Mouse (Mus musculus) stomach, embryonic 15.5 days (tissue): ENCODE results near the gene Nup107. TPM values are rescaled to one million over a fixed set of nuclear protein-coding genes. Genes with fewer than 3 reads are reported as not detected.
"Not testable (repeated sequence)": the region's sequence is repeated elsewhere in the genome, so short reads cannot be mapped to it uniquely, and the experiment has no call there.

ENCODE experiments used
- ATAC-seq: fragments of 200-750 bp; cut with Nextera tagmentation; 2 replicates; pipeline ENCODE4 v1.8.0; 2017; ENCODE audit warnings: low read depth, moderate number of reproducible peaks, moderate TSS enrichment; ENCODE audit not compliant: insufficient read depth, low FRiP score
- H3K27ac ChIP-seq: fragments of 300-500 bp; sonication (generic); 2 replicates; pipeline ENCODE4 v1.5.1; 2015; ENCODE audit warnings: mild to moderate bottlenecking, inconsistent platforms
- H3K27me3 ChIP-seq: fragments of 300-500 bp; sonication (generic); replicated peaks from 2 replicates; pipeline ENCODE4 v1.6.1; 2015; ENCODE audit warnings: inconsistent platforms
- H3K36me3 ChIP-seq: fragments of 300-500 bp; sonication (generic); 2 replicates; pipeline ENCODE4 v1.6.1; 2015; ENCODE audit warnings: inconsistent platforms
- H3K4me1 ChIP-seq: fragments of 300-500 bp; sonication (generic); 2 replicates; pipeline ENCODE4 v1.6.1; 2015; ENCODE audit warnings: inconsistent platforms
- H3K4me2 ChIP-seq: fragments of 300-500 bp; sonication (generic); 2 replicates; pipeline ENCODE4 v1.6.1; 2015; ENCODE audit warnings: mild to moderate bottlenecking, inconsistent platforms
- H3K4me3 ChIP-seq: fragments of 300-500 bp; sonication (generic); replicated peaks from 2 replicates; pipeline ENCODE4 v1.5.1; 2015; ENCODE audit warnings: inconsistent platforms
- H3K9ac ChIP-seq: fragments of 300-500 bp; sonication (generic); 2 replicates; pipeline ENCODE4 v1.6.1; 2015; ENCODE audit warnings: inconsistent platforms
- H3K9me3 ChIP-seq: fragments of 300-500 bp; sonication (generic); 2 replicates; pipeline ENCODE4 v1.6.1; 2016; ENCODE audit warnings: inconsistent platforms
- WGBS: fragments of 180-500 bp; shearing (Covaris S2); methylation state at CpG from one replicate; pipeline ENCODE4 v1.1.7; 2015; 5-methylcytosine and 5-hydroxymethylcytosine counted together
- polyA plus RNA-seq: library from polyadenylated mRNA; unstranded; fragments of >200 nt; fragmentation: Nextera tagmentation; extraction: Ambion mirVana; gene quantifications from 2 replicates; pipeline ENCODE4 v1.2.1, GENCODE M21; 2015

Nup107 gene
- polyA plus RNA-seq, 1 experiment from 2014 or later: 64.8 TPM

DNA sequence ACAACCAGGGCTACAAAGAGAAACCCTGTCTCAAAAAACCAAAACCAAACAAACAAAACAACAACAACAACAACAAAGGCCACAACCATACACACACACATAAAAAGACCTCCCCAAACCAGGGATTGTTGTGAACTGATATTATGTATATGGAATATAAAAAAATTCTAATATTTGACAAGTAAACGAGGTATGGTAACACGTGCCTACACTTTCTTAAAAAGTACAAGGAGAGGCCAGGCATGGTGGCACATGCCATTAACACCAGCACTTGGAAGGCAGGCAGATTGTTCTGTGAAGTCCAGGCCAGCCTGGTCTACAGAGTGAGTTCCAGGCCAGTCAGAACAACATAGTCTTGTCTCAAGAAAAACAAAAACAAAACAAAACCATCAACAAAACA, 49.3 kb downstream of the Nup107 start:
- Histone ChIP-seq H3K36me3 (peaks cover 17% of the 10 kb centered on the region), H3K9me3 (no peaks in the 10 kb centered on the region), H3K27me3 (no peaks in the 10 kb centered on the region), H3K27ac (no peak overlapping the region), H3K4me2 (no peak overlapping the region), H3K4me3 (no peak overlapping the region), H3K4me1 (0 out of 2 replicates have a peak, but pooled peaks cover 10% of the 10 kb centered on the region), H3K9ac (no peak overlapping the region)
- ATAC-seq: no peak
- WGBS: 81% methylated on average over 2 of the region's 2 CpGs

DNA sequence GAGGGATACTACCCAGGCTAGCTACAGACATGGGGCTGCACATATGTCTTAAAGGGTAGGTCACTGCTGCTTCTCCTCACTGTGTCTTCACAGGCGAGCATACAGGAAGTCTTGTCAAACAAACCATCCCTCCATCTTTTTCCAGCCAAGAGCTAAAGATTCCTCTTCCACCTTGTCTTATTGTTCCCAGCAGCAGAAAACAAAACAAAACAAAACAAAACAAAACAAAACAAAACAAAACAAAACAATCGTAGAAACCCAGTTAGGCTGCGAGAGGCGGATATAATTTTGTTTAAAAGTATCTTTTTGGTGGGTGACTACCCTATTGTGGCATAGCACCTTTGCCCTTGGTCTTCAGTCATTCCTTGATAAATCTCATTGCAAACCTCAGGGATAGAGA, 49.9 kb downstream of the Nup107 start:
- no peak overlapping the region for H3K9ac ChIP-seq
- H3K27ac ChIP-seq: no peak overlapping the region
- 0 out of 2 replicates have a peak, but pooled peaks cover 10% of the 10 kb centered on the region for H3K4me1 ChIP-seq
- H3K4me3 ChIP-seq: no peak overlapping the region
- no peak for ATAC-seq
- H3K27me3 ChIP-seq: no peaks in the 10 kb centered on the region
- no peaks in the 10 kb centered on the region for H3K9me3 ChIP-seq
- H3K4me2 ChIP-seq: no peak overlapping the region
- peaks cover 17% of the 10 kb centered on the region for H3K36me3 ChIP-seq
- WGBS: 83% methylated on average over 4 of the region's 4 CpGs

DNA sequence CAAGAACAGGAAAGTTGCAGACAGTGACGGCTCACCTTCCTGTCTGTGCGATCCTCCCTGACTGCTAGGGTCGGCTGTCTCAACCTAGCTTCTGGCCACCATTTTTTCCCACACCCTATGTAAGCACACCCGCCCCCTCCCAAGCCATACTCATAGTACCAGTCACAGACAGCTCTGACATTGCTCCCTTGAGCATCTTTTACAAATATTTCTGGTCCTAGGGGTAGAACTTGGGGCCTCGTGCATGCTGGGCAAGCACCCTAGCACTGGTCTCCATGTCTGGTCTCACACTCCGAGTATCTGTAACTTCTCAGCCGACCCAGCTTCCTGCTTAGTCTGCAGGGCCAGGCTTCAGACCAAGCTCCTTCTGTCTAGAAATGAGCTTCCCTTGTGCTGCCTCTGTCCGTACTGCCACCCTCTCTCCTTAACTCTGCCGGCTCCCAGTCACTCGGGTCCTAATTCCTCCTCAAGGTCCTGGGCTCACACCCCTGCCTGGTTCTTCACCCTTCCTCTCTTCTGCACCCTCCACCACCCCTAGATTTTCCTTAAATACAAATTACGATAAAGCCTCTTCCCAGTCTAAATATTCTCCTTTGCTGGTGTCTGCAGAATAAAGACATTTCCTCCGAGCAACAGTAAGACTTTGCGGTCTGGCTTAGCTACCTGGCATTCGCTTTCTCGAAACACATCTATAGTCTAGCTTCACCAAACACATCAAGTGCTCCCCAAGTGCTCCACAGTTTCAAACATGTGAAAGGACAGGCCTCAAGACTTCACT, 50.6 kb downstream of the Nup107 start:
- 80% methylated on average over 15 of the region's 15 CpGs for WGBS
- H3K4me3 ChIP-seq: no peak overlapping the region
- no peaks in the 10 kb centered on the region for H3K27me3 ChIP-seq
- no peak overlapping the region for H3K4me2 ChIP-seq
- H3K36me3 ChIP-seq: peaks cover 17% of the 10 kb centered on the region
- H3K9ac ChIP-seq: no peak overlapping the region
- ATAC-seq: no peak
- H3K9me3 ChIP-seq: no peaks in the 10 kb centered on the region
- 0 out of 2 replicates have a peak, but pooled peaks cover 10% of the 10 kb centered on the region for H3K4me1 ChIP-seq
- no peak overlapping the region for H3K27ac ChIP-seq

DNA sequence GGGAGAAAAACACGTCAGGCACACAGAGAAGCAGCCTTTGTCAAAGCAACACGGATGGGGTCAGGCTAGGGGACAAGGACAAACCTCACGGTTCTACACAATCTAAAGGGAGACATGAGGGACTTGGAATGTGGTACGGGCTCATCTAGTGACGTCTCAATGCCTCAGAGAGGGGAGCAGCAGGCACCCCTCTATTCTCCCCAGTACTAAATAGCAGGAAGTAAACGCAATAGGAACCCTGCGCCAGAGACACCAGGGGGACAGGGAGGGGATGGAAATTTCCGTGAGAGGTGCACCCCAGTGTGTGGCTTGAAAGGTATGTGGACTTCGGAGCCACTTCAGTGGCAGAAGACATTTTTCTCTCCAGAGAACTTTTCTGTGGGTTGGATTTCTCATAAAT, 51.6 kb downstream of the Nup107 start:
- Histone ChIP-seq H3K4me3 (no peak overlapping the region), H3K27ac (no peak overlapping the region), H3K9ac (no peak overlapping the region), H3K36me3 (peaks cover 17% of the 10 kb centered on the region), H3K4me1 (0 out of 2 replicates have a peak, but pooled peaks cover 10% of the 10 kb centered on the region), H3K4me2 (no peak overlapping the region), H3K9me3 (no peaks in the 10 kb centered on the region), H3K27me3 (no peaks in the 10 kb centered on the region)
- WGBS: 85% methylated on average over 9 of the region's 9 CpGs
- ATAC-seq: no peak

DNA sequence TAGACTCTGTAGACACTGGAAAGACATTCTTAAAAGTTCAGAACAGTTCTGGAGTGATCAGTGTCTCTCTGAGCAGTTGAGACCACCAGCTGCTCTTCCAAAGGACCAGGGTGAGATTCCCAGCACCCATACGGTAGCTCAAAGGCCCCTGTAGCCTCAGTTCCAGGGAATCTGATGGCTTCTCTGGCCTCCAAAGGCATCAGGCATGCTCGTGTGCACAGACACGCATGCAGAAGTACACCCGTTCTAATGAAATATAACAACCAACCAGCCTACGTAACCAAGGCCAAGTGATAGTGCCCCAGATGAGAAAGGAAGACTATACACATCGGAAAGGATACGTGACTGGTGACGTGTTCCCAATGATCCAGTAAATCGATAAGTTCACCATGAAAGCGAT, 52.3 kb downstream of the Nup107 start:
- 94% methylated on average over 10 of the region's 10 CpGs for WGBS
- H3K4me1 ChIP-seq: 0 out of 2 replicates have a peak, but pooled peaks cover 7% of the 10 kb centered on the region
- no peak for ATAC-seq

DNA sequence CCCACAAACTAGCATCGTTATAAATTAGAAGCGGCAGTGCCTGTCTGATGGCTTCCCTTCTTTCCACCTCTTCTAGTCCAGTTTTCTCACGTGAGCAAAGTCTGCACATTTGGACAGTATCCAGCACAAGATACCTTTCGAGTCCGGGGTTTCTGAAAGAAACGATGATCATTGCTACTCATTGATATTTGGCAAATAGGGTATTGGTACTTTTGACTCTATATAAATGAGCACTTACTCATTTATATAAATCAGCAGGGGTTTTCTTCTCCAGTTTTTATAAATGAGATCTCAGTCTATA, 52.9 kb downstream of the Nup107 start:
- Histone ChIP-seq H3K9me3 (no peaks in the 10 kb centered on the region), H3K27me3 (no peaks in the 10 kb centered on the region), H3K4me1 (0 out of 2 replicates have a peak, but pooled peaks cover 7% of the 10 kb centered on the region), H3K9ac (no peak overlapping the region), H3K4me3 (no peak overlapping the region), H3K4me2 (no peak overlapping the region), H3K36me3 (peaks cover 17% of the 10 kb centered on the region), H3K27ac (no peak overlapping the region)
- WGBS: 95% methylated on average over 6 of the region's 6 CpGs
- ATAC-seq: no peak

More for the DNA sequence above, 52.3 kb downstream of the Nup107 start:
- Histone ChIP-seq H3K9ac (no peak overlapping the region), H3K27ac (no peak overlapping the region), H3K9me3 (no peaks in the 10 kb centered on the region), H3K36me3 (peaks cover 17% of the 10 kb centered on the region), H3K27me3 (no peaks in the 10 kb centered on the region), H3K4me2 (no peak overlapping the region), H3K4me3 (no peak overlapping the region)

DNA sequence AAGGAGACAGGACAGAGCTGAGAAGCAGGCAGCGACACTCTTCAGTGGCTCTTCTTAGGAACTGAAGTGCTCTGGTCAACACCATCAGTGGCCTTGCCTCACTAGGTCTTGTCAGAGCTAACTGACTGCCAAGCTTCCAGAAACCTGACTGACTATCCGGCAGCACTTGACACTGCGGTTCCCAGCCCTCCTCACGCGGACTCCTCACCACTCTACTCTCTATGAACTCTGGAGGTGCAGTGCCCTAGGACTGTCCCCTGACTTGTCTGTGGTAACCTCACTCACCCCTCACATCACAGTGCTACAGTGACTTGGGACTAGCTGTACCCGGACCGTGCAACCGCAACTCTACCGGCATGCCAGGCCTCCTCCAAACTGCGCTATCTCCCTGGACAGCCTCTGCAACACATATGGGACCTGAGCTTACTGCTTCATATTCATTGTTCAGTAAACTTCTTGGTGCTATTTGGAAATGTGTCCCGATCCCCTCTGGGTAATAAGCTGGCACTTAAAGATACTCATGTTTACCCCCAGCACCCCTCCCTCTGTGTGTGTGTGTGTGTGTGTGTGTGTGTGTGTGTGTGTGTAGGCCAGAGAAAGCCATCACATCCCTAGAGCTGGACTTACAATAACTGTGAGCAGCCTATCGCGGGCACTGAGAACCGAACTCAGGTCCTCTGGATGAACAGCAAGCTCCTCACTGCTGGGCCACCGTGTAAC, 53.4 kb downstream of the Nup107 start:
- 0 out of 2 replicates have a peak, but pooled peaks cover 4% of the 10 kb centered on the region for H3K4me1 ChIP-seq
- H3K36me3 ChIP-seq: peaks cover 17% of the 10 kb centered on the region
- no peak for ATAC-seq
- WGBS: 95% methylated on average over 15 of the region's 15 CpGs
- no peaks in the 10 kb centered on the region for H3K27me3 ChIP-seq
- H3K4me3 ChIP-seq: no peak overlapping the region
- no peaks in the 10 kb centered on the region for H3K9me3 ChIP-seq
- H3K4me2 ChIP-seq: no peak overlapping the region
- no peak overlapping the region for H3K27ac ChIP-seq
- H3K9ac ChIP-seq: no peak overlapping the region

DNA sequence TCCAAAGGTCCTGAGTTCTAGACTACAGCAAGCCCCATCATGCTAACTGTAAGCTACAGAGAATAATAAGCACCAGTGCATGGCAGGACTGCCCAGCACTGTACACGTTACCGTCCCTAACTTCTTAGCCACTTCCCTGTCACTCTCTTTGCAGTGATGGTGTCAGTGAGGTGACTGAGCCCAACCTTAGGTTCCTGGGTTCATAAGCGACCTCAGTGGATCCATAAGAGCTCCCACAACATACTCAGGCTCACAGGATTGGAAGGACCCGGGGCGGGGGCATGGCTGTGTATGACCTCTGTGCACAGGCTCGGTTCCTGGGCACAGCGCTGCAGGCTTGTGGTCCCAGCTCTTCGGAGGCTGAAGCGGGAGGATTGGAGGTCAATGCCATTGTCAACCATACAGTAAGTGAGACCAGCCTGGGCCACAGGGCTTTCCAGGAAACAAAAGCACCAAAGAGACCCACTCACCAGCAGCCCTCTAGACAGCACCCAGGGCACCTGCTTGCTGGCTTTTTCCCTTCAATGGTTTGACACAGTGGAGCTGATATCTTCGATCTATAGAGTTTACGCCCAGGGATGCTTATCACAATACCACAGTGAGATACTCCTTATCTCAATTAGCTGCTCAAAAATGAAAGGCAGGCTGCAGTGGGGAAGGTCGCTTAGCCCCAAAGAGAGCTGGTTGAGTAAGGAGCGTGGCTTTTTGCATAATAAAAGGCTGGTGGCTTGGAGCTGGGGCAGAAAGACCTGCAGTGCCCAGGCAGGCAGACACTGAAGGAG, 54.2 kb downstream of the Nup107 start:
- H3K4me3 ChIP-seq: no peak overlapping the region
- H3K9ac ChIP-seq: no peak overlapping the region
- H3K27ac ChIP-seq: no peak overlapping the region
- H3K4me2 ChIP-seq: no peak overlapping the region
- H3K27me3 ChIP-seq: no peaks in the 10 kb centered on the region
- ATAC-seq: no peak
- H3K9me3 ChIP-seq: no peaks in the 10 kb centered on the region
- peaks cover 14% of the 10 kb centered on the region for H3K36me3 ChIP-seq
- WGBS: 89% methylated on average over 13 of the region's 13 CpGs
- H3K4me1 ChIP-seq: 0 out of 2 replicates have a peak, but pooled peaks cover 2% of the 10 kb centered on the region

DNA sequence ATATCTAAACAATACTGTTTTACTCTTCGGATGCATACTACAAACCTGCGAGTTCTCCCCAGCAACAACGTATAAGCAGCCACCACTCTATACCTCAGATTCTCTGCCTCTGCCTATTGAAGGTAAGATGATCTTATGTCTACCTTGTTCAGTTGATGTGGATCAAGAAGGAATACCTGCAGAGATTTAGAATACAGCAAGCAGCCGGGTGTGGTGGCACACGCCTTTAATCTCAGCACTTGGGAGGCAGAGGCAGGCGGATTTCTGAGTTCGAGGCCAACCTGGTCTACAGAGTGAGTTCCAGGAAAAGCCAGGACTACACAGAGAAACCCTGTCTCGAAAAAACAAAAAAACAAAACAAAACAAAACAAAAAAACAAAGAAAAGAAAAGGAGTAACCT, 55.0 kb downstream of the Nup107 start:
- WGBS: 90% methylated on average over 8 of the region's 8 CpGs
- not testable (repeated sequence) for H3K4me1 ChIP-seq, ATAC-seq, H3K4me3 ChIP-seq, H3K9me3 ChIP-seq, H3K9ac ChIP-seq, H3K27ac ChIP-seq, H3K4me2 ChIP-seq, H3K27me3 ChIP-seq
- peaks cover 14% of the 10 kb centered on the region for H3K36me3 ChIP-seq

DNA sequence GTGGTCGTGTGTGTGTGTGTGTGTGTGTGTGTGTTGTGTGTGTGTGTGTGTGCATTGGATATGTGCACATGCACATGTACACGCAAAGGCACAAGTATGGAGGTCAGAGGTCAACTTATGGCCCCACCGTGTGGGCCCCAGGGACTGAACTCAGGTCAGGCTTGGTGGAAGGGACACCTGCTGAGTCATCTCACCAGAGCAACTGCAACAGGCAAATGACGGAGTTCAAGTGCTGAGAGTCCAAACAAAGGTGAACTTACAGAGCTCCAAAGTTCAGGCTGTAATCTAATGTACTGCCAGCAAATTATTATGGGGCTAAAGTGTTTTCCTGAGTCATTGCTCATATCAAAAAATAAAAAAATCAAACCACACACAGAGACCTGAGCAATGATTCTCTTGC, 55.4 kb downstream of the Nup107 start:
- no peak overlapping the region for H3K9ac ChIP-seq
- H3K9me3 ChIP-seq: no peaks in the 10 kb centered on the region
- H3K27ac ChIP-seq: no peak overlapping the region
- no peaks in the 10 kb centered on the region for H3K27me3 ChIP-seq
- H3K4me3 ChIP-seq: no peak overlapping the region
- peaks cover 14% of the 10 kb centered on the region for H3K36me3 ChIP-seq
- 70% methylated on average over 4 of the region's 4 CpGs for WGBS
- no peak for ATAC-seq
- H3K4me1 ChIP-seq: peaks cover 2% of the 10 kb centered on the region; the same call in 1 of the 2 replicates
- no peak overlapping the region for H3K4me2 ChIP-seq

DNA sequence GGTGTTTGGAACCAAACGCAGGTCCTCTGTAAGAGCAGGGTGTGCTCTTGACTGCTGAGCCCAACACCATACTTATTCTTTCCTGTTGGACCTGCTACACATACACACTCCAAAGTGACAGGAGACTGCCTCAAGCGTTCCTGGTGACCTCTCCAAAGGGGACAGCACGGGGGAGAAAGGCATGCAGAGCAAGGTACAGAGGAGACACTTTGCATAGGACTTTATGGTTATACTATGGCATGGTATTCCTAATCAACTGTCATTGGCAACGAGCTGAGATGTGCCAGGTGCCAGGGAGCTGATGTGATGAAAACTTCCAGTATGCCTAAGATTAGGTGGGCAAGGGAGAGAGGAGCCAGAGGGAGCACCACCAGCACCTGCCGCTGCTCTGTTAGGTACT, 55.9 kb downstream of the Nup107 start:
- Histone ChIP-seq H3K9me3 (no peaks in the 10 kb centered on the region), H3K4me3 (no peak overlapping the region), H3K27me3 (no peaks in the 10 kb centered on the region), H3K27ac (no peak overlapping the region), H3K9ac (no peak overlapping the region), H3K4me1 (peaks cover 2% of the 10 kb centered on the region; the same call in 1 of the 2 replicates), H3K4me2 (no peak overlapping the region), H3K36me3 (peaks cover 14% of the 10 kb centered on the region)
- ATAC-seq: no peak
- 90% methylated on average over 5 of the region's 5 CpGs for WGBS

DNA sequence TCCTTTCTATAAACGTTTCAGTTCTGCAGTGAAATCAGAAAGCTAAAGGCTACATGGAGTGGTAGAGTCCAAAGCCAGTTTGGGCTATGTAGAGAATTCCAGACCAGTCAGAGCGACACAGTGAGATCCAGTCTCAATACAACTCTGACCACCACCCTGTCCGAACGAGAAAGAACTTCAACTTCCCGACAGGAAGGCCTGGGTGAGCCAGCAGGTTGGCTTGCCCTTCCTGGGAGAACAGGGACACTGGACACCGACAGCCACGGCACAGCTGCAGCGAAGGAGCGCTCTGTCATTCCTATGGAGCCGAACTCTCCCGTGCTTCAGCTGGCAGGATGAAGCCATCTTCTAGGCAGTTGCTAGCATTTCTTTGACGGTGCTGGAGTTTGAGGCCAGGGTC, 57.1 kb downstream of the Nup107 start:
- ATAC-seq, H3K4me1 ChIP-seq, H3K9ac ChIP-seq, H3K9me3 ChIP-seq, H3K4me3 ChIP-seq, H3K27ac ChIP-seq, H3K27me3 ChIP-seq, H3K4me2 ChIP-seq: not testable (repeated sequence)
- 89% methylated on average over 12 of the region's 12 CpGs for whole genome bisulfite sequencing
- H3K36me3 ChIP-seq: peaks cover 14% of the 10 kb centered on the region
